Mouse (Mus musculus) left cerebral cortex, adult 9 months (tissue): Measurements from ENCODE around the gene Spata33.
"Not testable (repeated sequence)": the region's sequence is repeated elsewhere in the genome, so short reads cannot be mapped to it uniquely, and the experiment has no call there.

Experiments used
- DNase-seq, 2 experiments: peaks; one replicate each; pipeline ENCODE4 v3.0.0; 2022; ENCODE audit warnings: low spot score in 2 of 2

Gene Spata33

DNA sequence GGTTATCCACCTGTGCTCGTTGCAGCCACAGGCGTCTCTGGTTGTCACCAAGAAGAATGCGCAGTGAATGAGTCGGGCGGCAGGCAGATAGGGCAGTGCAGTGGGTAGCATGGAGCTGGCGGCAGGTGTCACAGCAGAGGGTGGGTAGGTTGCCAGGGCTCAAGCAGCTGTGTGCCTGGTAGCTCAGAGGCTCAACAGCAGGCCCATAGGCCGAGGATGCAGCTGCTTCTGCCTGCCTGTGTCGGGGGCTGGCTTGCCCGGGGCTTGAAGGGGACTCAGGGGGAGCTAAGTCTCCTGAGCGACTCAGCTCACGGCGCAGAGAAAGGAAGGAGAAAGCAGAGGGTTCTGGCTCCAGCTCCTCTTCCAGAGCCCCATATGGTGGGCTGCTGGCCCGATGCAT, 20.7 kb downstream of the Spata33 start:
- DNase-seq, result peak in 1 of 2 experiments; percentile 25

DNA sequence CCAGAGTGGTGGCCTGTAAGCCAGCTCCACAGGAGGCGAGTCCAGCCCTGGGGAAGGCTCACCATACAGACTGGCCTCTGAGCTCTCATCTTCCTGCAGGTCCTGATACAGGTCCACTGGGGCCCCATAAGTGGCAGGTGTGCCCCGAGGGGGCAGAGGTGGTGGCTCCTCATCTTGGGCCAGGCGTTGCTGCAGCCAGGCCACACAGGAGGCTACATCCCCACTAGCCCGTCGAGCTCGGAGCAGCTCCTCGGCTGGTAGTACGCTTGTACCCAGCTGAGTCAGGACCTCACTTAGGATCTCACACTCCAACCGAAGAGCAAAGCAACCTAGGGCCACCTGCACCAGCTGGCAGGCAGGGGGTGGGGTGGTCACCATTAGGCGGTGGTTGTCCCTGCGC, 21.1 kb downstream of the Spata33 start:
- peak in 1 of 2 experiments; percentile 22 for DNase-seq

DNA sequence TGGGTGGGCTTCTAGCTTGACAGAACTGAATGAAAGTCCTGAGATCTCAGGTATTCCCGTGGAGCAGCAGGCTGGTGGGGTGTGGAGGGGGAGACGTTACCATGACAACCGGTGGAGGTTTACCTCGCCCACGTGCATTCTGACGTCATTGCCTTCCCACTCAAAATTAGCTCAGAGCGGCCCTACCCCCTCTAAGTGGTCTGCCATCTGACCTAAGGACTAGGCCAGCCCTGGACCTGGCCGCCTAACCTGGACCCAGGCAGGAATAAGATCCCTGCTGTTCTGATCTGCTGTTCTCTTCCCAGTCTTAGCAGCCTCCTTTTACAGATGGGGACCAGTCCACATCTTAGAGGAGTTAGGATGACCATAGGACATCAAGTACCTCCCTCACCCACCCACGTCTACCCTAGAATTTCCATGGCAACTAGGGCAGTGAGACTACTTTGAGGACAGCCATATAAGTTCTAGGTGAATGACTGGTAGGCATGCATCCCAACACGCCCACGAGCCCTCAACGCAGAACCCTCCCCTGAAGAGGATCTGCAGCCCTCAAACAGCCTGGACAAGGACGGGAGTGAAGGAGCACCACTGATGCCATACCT, 22.4 kb downstream of the Spata33 start:
- peak; percentile 83 to 89 for DNase-seq

DNA sequence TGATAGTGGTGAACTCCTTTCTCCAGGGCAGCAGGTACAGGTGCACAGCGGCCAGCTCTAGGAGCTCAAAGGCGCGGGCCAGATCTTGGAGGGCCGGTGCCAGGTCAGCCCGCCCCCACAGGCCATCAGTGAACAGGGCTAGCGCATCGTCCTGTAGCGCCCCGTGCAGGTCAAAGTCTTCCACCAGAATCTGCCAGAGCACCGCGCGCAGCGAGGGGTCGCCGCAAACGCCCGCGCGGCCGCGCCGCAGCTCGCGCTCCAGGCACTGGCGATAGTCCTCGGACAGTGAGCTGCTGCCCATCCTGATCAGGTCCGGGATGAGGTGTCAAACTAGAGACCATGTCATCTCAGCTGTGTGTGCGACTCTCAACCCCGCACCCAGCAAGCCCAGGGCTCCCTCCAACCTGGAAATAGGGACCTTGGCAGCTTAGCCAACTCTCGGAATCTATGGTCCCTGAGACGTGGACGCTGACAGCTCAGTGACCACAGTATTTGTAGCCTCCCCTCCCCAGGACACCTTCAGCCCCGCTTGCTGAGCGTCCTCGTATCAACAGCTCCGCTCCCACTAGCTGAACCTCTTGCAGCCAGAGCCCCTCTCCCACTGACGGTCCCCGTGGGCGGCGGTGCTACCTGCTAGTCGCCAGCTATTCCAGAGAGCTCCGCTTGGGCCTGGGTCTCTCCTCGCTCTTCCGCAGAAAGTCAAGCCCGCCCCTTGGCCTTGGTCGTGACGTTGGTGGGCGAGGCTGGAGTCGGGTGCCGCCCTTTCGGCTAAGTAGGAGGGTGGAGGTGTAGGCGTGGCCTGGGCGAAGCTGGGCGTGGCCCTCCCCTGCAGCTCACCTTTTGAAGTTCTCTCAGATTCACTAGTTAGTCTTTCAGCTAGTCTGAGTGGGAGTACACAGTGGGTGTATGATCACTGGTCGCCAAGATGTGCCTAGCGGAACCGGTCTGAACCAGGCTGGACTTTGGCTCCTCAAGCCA, 23.2 kb downstream of the Spata33 start, which contains the start of gene Spata2l:
Spata2l (minus strand) TSS at position 714 of the 978 bp plus-strand sequence.
- peak; percentile 80 to 86 for DNase-seq

DNA sequence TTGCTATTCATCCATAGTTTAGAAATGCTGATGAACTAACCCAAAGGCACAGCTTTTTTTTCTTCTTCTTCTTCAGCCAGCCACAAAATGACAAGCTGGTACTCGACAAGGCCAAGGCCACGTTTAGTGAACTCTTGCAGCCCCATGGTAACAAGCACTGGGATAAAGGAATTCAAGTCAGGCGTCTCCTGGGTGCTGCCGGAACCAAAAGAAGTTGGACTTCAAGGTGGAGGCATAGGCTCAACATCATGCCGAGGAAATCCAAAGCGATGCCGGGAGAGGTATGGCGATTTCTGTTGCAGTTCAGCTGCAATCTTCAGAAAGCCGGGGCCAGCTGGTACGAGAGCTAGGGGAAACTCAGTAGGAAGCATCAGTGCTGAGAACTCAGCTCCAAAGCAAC, 26.8 kb downstream of the Spata33 start:
- no peak for DNase-seq

DNA sequence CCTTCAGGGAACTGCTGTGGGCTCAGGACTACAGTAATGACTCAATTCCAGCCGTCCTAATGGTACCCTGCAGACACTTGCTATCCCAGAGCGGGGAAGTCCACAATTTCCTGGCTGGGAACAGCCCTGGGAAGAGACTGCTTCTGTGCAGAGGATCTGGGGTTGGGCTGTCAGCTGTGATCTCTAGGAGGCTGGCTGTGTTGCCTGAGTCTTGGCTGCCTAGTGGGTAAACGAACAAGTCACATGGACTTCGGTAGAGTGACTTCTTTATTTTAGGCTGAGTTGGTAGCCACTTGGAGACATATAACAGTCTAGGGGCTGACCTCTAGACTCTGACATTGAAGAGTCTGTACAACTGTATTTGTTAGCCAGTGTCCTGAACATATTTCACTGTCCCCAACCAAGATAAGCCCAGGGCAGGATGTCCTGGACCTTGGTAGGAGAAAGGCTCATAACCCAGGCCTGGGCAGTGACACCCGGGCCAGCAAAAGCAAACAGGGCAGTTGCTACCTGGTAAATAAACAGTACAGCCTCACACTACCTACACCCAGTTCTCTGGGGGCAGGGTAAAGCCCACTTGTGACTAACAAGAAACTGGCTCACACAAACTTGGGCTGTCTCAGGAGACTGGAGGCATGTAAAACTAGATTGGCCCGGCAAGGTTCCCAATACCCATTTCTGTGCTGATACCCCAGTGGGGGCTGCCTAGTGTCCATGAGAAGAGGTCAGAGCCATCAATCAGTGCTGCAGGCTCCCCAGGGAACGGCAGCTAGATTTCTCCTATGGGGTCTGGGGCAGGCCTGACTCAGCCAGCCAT, 29.7 kb downstream of the Spata33 start:
- no peak for DNase-seq

DNA sequence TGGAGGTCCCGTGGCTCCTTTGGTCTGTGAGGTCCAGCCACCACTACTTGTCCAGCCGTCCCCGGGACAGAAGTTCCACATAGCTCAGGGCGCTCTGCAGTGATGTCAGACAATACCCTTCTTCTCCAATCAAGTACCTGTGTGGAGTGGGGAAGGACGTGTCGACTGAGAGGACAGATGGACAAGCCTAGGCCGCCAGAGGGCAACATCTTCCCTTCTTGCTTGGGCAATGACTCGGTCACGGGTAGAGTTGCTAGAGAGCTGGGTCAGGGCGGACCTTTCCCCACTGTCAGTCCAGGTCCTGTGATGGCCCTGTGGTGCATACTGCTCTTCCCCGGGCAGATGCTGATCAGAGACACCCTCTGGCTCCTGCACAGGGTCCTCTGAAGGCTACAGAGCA, 30.4 kb downstream of the Spata33 start:
- DNase-seq, result no peak

DNA sequence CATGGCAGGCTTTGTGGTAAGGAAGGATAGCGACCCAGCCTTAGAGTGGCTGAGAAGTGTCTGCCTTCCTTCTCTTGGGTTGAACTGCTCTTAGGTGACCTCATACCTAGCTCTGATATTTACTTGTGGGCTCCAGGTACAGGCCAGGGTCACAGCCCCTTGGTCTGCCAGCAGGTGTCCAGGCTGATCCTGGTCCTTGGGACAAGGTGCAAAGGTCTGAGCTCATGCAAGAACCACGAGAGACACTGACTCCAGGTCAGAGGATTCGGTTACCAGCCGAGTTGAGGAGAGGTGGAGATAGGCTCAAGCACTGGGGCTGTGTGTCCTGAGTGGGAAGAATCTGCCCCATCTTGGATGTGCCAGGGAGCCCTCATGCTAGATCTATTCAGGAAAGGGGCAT, 31.8 kb downstream of the Spata33 start:
- no peak for DNase-seq

DNA sequence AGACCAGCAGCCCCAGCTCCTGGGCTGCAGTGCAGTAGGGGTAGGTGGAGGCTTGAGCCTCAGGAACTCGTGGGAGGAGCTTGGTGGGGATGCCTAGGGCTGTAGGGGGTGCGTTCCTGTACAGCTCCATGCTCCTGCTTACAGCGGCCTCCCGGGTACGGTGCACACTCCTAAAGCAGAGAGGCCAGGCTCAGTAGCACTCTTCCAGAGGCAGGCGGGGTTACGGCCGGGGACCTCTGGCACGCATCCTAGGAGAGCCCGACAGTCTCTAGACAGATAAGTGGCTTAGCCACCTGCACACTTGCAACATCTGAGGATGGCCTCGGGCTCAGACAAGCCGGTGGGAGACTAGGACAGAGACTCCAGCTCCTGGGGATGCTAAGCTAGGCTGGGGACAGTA, 32.9 kb downstream of the Spata33 start:
- DNase-seq, result no peak

DNA sequence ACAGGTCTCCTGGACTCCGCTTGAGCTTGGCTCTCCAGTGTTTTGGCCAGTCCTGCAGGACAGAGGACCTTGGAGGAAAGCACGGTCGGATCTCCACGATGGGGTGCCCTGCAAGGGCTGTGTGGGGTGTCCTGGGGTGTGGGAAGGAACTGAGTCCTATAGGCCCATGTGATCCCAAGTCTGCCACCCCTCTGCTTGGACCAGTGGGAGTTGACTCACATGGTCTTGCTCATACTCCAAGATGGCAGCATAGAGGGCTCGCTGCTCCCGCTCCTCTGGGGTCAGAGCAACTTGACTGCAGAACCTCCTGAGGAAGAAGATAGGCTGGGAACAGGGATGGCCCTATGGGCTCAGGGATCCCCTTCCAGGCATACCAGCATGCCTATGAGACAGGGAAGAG, 35.1 kb downstream of the Spata33 start:
- no peak for DNase-seq

DNA sequence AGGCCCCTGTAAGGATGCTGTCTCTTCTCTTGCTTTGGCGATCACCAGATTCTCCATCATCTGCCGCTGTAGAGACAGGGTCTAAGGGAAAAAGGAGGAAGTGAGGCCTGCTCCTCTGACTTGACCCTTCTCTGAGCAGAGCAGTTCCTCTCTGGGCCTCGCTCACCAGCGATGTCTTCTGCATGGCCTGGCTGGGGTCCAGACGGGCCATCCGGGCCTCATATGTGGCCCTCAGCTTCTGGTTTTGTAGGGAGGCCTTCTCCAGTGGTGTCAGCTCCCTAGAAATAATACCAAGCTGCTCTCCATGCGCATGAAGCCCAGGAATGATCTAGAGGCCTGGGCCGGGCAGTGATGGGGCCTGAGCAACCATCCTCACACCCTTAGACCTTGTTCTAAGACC, 36.0 kb downstream of the Spata33 start:
- DNase-seq, result no peak

DNA sequence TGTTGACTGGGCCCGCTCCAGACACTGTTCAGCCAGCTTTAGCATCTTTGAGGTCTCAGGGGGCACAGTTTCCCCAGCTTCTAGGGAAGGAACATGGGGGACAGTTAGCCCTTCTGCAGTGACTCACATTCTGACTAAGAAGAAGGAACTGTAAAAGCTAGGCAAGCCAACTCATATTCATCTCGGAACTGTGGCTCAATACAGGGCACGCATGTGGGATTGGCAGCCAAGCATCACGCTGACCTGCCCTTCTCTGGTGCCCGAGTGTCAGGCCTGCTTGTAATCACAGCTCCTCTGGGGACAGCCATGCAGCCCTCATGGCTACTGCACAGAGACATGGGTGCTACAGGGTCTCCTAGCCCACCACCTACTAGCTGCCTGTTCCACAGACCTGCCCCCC, 38.3 kb downstream of the Spata33 start:
- DNase-seq, result no peak

DNA sequence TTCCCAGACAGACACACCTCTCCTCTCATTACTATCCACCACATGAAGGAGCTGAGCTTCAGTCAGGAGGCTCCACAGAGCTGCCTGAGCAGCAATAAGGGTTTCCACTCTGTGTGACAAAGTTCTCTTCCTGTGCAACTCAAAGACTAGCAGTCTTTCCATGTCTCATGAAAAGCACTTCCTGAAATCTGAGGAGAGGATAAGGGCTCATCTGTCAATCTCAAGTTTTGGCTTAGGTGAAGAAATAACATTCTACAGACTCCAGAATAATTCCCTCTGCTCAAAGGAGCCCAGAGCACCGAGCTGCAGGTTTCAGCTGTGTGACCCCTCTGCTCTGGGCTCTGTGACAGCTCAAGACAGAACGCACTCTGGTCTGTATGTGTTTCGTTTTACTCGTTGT, 40.3 kb downstream of the Spata33 start:
- DNase-seq, result no peak

DNA sequence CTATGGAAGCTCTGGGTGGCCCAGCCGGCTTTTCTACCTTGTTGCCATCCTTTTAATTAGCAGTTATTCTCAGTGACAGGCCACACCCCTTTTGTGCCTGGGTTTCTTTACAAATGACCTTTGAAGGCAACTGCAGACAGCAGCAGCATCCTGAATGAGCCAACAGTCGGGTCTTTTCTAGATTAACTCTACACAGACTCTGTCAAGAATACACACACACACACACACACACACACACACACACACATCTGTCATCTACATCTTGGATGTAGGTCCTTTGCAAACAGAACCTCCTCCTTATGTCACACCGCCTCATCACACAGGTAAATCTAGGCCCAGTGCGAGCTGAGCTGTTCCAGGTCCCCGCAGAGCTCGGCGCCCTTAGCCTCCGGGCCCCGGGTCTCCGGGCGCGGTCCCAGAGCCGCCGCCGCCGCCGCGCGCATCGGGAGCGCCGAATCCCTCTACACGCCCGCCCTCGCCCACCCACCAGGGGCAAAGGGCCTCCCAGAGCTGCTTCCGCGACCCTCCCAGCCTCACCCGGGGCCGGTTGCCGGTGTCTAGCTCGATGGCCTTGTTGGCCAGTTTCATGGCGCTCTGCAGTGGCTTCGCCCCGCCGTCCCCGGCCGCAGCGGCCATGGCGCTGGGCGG, 40.9 kb downstream of the Spata33 start:
- DNase-seq, result no peak

DNA sequence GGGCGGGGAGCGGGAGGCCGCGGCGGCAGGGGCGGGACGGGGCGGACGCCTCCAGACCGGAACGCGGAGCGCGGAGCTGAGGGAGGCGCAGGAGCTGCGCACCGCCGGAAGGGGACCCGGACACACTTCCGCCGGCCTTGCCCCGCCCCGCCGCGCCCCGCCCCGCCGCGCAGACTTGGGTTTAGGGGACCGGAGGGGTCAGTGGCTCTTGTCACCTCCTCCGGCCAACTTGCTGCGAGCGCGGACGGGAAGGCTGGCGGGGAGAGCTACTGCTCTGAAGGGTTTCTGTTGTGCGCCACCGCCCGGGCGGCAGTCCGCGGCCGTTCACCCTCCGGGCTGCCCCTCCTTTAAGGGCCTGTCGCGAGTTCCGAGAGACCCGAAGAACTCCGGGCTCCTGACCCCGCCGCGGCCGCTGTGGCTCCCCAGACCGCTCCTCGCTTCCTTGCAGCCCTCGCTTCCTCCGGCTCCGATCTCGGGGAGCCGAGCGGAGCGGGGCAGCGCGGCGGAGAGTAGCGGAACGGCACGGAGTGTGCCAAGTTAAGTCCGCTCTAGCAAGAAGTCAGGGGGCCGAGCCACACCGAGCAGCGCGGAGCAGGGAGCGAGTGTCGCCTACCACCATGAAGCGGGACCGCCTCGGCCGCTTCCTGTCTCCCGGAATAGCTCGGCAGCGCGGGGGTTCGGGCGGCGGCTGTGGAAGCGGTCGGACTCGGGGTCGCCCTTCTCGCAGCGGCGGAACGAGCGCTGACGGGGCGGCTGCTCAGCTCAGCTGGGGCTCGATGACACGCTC, 41.7 kb downstream of the Spata33 start, which contains the start of the genes Zfp276 and Vps9d1:
Zfp276 (plus strand) TSS at position 97 of the 787 bp plus-strand sequence.
Vps9d1 (minus strand) TSS at position 250 of the 787 bp plus-strand sequence.
- DNase-seq, result peak in 1 of 2 experiments; percentile 70

DNA sequence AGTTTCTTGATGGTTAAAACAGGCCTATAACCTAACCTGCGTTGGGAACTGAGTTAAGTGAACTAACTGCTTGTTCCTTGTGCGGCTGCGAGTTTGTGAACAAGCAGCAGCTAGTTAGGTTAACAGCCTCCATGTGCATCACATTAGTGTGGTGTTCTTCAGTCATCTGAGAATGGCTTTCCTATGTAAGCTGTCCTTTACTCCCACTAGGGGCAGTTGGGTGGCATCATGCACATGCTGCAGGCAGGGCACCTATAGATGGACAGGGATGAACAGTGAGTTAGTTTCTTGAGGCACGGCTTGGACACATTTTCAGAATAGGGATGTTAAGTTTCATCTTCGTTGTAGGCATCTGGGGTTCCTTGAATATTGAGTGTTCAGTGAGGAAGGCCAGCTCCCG, 42.5 kb downstream of the Spata33 start:
- DNase-seq, result no peak

DNA sequence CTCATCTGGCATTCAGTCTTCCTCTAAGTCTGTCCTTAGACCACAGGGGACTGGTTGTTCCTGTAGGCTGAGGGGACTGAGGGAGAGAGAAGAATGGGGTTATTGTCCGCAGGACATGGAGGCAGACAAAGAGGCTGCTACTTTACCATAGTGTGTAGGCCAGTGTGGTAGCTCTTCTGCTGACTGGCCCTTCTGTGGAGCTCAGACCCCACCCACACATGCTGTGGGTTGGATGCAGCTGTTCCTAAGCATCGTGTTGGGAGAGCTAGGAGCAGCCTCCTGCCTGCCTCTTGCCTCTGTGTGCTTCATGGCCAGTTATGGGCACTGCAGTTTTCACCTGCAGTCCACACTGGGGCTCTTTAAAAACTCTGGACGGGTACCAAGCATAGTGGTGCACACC, 44.5 kb downstream of the Spata33 start:
- peak in 1 of 2 experiments; percentile 73 for DNase-seq

DNA sequence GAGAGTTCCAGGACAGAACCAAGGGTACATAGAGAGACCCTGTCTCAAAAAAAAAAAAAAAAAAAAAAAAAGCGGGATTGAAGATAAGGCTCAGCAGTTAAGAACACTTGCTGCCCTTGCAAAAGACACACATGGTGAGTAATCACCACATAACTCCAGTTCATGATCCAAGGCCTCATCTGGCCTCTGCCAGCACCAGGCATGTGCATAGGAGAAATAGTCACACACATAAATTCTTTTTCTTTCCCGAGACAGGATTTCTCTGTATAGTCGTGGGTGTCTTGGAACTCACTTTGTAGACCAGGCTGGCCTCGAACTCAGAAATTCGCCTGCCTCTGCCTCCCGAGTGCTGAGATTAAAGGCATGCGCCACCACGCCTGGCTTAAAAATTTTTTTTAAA, 45.0 kb downstream of the Spata33 start:
- not testable (repeated sequence) for DNase-seq

DNA sequence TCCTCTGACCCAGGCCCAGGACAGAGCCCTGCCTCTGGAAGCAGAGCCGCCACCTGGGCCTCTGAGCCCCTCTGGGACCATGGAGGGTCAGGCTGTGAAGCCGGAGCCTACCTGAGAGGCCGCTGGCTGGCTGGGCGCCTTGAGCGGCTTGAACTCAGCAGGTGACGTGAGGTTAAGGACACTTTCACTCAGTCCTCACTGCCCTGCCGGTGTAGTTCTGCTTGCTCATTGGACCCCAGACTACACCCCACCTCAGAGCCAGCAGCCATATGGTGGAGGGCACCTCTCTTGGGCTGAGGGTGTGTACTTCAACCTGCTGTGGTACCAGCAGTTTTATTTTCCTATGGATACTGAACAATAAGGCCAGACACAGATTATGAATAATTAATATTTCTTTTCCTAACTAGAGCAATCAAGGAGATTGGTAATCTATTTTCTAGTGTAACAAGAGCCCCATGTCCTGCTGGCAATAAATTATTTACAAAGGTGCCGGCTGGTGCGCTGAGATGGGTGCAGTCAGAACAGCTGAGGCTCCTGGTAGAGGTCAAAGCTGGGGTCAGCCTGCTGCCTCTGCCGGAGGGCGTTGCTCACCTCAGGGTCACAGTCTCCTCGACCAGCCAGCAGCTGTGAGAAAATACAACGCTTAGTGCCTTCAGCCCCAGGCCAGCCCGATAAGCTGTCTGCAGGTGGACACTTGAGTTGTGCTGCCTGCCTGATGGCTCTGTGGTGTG, 55.5 kb downstream of the Spata33 start:
- no peak for DNase-seq

DNA sequence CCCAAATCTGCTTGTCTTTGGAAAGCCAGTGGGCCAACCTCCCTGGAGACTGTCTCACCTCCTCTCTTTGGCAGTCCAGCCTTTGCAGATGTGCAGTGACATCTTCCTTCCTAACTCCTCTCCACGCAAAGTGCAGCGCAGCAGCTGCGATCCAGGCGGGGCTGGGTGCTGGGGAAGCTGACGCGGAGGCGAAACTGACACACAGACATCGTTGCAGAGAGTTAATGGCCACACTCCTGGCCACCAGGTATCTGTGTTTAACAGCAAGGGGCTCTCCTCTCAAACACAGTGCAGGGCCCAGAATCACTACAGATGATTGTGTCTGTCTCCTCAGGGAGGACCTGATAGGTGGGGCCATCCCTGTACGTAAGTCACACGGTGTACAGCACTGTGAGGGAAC, 58.5 kb downstream of the Spata33 start:
- no peak for DNase-seq
